Mouse (Mus musculus) forebrain, embryonic 16.5 days (tissue): ENCODE data around the gene Fam155a. TPM values are rescaled to one million over a fixed set of nuclear protein-coding genes. Genes with fewer than 3 reads are reported as not detected.
A peak's percentile ranks its signal among the peaks of the same experiment; 100 is the strongest.

ENCODE experiments used
- ATAC-seq: fragments of 200-750 bp; cut with Nextera tagmentation; 2 replicates; pipeline ENCODE4 v1.8.0; 2017; ENCODE audit warnings: mild to moderate bottlenecking, moderate library complexity
- H3K27ac ChIP-seq: fragments of 300-500 bp; sonication (generic); 2 replicates; pipeline ENCODE4 v1.5.1; 2014; ENCODE audit warnings: low read length, control low read depth
- H3K27me3 ChIP-seq: fragments of 300-500 bp; sonication (generic); replicated peaks from 2 replicates; pipeline ENCODE4 v1.6.1; 2014; ENCODE audit warnings: low read length; ENCODE audit not compliant: control insufficient read depth, insufficient read depth
- H3K36me3 ChIP-seq: fragments of 300-500 bp; sonication (generic); 2 replicates; pipeline ENCODE4 v1.6.1; 2014; ENCODE audit not compliant: control insufficient read depth, insufficient read depth
- H3K4me1 ChIP-seq: fragments of 300-500 bp; sonication (generic); replicated peaks from 2 replicates; pipeline ENCODE4 v1.6.1; 2014; ENCODE audit warnings: low read length; ENCODE audit not compliant: control insufficient read depth, insufficient read depth
- H3K4me2 ChIP-seq: fragments of 300-500 bp; sonication (generic); 2 replicates; pipeline ENCODE4 v1.6.1; 2014; ENCODE audit warnings: mild to moderate bottlenecking, low read length, control low read depth
- H3K4me3 ChIP-seq: fragments of 300-500 bp; sonication (generic); replicated peaks from 2 replicates; pipeline ENCODE4 v1.5.1; 2014; ENCODE audit warnings: mild to moderate bottlenecking, low read length, control low read depth
- H3K9ac ChIP-seq: fragments of 300-500 bp; sonication (generic); replicated peaks from 2 replicates; pipeline ENCODE4 v1.6.1; 2014; ENCODE audit warnings: low read depth, low read length, control low read depth
- H3K9me3 ChIP-seq: fragments of 300-500 bp; sonication (generic); 2 replicates; pipeline ENCODE4 v1.6.1; 2016; ENCODE audit warnings: low read length; ENCODE audit not compliant: control insufficient read depth
- WGBS: fragments of 180-500 bp; shearing (Covaris S2); extraction: QIAGEN DNeasy Blood & Tissue Kit; methylation state at CpG from one replicate; pipeline ENCODE4 v1.1.7; 2014; 5-methylcytosine and 5-hydroxymethylcytosine counted together
- polyA plus RNA-seq: library from polyadenylated mRNA; unstranded; fragments of >200 nt; fragmentation: Nextera tagmentation; extraction: Ambion mirVana; gene quantifications from 2 replicates; pipeline ENCODE4 v1.2.1, GENCODE M21; 2015

The Fam155a gene
- polyA plus RNA-seq, 1 experiment from 2014 or later: 17.6 TPM

DNA sequence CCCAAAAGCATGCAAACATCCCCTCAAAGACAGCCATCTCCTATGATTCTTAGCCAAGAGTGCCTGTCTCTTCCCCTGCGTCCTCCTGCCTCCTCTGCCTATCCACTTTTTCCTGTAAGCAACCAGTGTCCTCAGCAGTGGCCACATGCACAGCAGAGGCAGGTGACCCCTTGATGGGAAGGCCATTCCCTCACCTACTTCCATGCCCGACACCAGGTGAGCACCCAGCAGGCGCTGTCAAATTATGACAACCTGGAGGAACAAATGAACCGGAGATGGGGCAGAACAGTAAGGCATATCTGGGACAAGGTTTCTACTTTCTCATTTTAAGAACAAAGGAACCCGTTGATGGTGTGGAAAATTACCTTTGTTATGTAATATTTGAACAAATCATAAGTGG lies 515.6 kb downstream of the Fam155a start:
- Histone ChIP-seq H3K36me3 (no peaks in the 10 kb centered on the region), H3K4me1 (no peaks in the 10 kb centered on the region), H3K27me3 (no peaks in the 10 kb centered on the region), H3K9ac (no peak overlapping the region), H3K4me2 (no peak overlapping the region), H3K27ac (no peak overlapping the region), H3K9me3 (no peaks in the 10 kb centered on the region), H3K4me3 (no peak overlapping the region)
- ATAC-seq: no peak
- WGBS: 88% methylated on average over 5 of the region's 5 CpGs

DNA sequence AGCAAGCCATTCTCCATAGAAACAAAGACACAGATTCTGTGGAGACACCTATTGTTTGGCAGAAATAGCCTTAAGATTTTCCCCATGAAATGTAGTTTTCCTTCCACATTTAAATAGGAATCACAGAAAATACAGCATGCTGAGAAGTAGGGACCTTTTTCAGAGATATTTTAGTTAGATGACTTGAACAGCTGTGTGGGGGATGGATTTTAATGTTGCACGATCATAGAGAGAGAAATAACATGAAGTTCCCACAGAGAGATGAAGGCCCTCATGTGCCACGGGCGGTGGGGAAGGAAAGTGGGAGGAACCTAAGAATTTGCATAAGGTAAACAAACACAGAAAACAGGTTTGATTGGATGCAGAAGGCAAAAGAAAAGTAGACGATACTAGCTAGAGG lies 518.0 kb downstream of the Fam155a start:
- no peak for ATAC-seq
- Histone ChIP-seq H3K4me3 (no peak overlapping the region), H3K27me3 (no peaks in the 10 kb centered on the region), H3K4me1 (no peaks in the 10 kb centered on the region), H3K4me2 (no peak overlapping the region), H3K27ac (no peak overlapping the region), H3K36me3 (no peaks in the 10 kb centered on the region), H3K9me3 (no peaks in the 10 kb centered on the region), H3K9ac (no peak overlapping the region)
- 82% methylated on average over 4 of the region's 4 CpGs for WGBS

DNA sequence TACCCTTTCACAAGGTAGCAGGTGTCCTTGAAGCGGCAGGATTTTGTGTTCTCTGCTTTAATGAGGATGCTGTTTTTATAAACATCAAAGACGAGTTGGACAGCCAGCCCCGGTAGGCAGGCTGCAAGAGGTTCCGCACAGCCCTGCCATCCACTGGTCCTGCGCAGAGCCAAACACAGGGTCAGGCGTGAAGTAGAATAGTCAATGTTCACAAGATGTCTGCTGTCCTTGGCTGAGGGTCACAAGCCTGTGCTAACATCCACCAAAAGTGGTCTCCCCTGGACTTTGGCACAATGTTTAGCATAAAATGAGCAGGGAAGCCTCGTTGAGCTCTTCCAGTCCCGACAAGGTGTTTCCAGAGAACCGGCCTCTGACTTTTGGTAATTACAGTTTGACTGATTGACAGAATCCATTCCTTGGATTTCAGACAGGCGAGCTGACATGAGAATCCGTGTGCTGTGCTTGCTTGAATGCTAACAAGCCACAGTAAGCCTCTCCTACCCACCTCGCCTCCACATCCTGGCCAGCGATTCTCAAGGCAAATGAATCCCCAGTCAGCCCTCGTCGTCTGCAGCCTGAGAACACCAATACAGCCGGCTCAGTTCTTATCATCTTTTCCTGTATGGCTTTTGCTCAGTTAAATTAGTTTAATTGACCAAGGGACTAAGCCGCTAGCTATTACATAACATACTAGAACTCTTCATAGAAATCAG lies 522.7 kb downstream of the Fam155a start:
- Histone ChIP-seq H3K27me3 (no peaks in the 10 kb centered on the region), H3K9ac (no peak overlapping the region), H3K36me3 (no peaks in the 10 kb centered on the region), H3K27ac (no peak overlapping the region), H3K4me3 (no peak overlapping the region), H3K4me2 (no peak overlapping the region), H3K9me3 (no peaks in the 10 kb centered on the region), H3K4me1 (peaks cover 6% of the 10 kb centered on the region; the same call in 1 of the 2 replicates)
- ATAC-seq: no peak
- 54% methylated on average over 17 of the region's 17 CpGs for WGBS

DNA sequence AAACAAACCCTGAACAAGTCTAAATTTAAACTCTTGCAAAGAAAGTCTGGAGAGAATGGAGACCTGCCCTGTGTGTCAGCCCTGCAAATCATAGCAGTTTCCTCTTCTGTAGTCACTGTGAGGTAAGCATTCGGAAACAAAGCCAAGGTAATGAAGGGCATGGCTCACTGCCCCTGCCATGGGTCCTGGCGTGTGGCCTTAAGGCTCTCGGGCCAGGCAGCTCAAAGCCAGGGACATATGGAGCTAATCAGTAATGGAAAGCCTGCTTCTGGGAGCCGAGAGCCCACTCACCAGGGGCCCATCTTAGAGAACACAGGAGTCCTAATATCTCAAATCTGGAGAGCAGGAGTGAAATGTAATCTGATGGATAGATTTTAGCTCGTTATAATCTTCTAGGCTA lies 525.0 kb downstream of the Fam155a start:
- Histone ChIP-seq H3K4me2 (no peak overlapping the region), H3K4me1 (peaks cover 8% of the 10 kb centered on the region; the same call in 1 of the 2 replicates), H3K9ac (no peak overlapping the region), H3K27ac (no peak overlapping the region), H3K4me3 (no peak overlapping the region), H3K9me3 (no peaks in the 10 kb centered on the region), H3K27me3 (no peaks in the 10 kb centered on the region), H3K36me3 (no peaks in the 10 kb centered on the region)
- 35% methylated on average over 5 of the region's 5 CpGs for WGBS
- ATAC-seq: no peak

DNA sequence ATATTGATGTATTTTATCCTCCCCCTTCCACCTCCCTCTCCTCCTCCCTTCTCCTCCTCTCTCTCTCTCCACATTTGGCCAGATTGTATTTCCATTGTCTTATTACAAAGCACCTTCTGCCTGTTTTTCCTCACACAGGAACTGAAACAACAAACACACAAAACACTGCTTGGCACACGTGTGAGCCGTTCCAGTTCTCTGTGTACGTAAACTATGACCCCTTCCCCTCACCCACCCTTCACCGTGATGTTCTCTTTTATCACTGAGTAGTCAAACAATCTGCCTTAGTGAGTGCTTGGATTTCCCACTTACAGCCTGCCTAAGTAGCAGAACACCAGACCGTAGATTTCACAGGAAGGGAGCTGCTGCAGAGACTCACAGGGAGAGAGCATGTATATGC lies 530.0 kb downstream of the Fam155a start:
- Histone ChIP-seq H3K4me3 (no peak overlapping the region), H3K9ac (no peak overlapping the region), H3K9me3 (no peaks in the 10 kb centered on the region), H3K36me3 (no peaks in the 10 kb centered on the region), H3K4me2 (no peak overlapping the region), H3K27ac (no peak overlapping the region), H3K27me3 (no peaks in the 10 kb centered on the region), H3K4me1 (peaks cover 21% of the 10 kb centered on the region)
- WGBS: 7% methylated on average over 5 of the region's 5 CpGs
- ATAC-seq: peak; percentile 73

DNA sequence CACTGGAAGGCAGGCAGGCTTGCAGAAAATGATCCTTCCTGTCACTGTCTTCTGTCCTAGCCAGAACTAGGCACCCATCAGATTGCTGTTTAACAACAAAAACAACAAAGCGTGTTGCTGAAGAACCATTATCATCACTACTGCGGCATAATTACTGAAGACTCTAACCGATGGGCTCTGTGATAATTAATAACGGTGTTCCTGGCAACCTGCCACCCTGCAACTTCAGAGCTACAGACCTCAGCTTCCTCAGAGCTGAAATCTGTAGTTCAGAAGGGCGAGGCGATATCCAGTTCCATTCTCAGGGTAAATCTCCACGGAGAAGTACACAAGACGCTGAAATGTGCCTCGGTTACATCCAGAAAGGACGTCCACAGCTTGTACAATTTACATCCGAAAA lies 531.2 kb downstream of the Fam155a start:
- Histone ChIP-seq H3K9ac (no peak overlapping the region), H3K27me3 (no peaks in the 10 kb centered on the region), H3K36me3 (no peaks in the 10 kb centered on the region), H3K9me3 (no peaks in the 10 kb centered on the region), H3K4me2 (no peak overlapping the region), H3K4me1 (peaks cover 21% of the 10 kb centered on the region), H3K4me3 (no peak overlapping the region), H3K27ac (0 out of 2 replicates have a peak overlapping the region, but pooled peaks have one; percentile 2)
- 26% methylated on average over 11 of the region's 11 CpGs for WGBS
- peak; percentile 9; the same call in 1 of the 2 replicates for ATAC-seq

DNA sequence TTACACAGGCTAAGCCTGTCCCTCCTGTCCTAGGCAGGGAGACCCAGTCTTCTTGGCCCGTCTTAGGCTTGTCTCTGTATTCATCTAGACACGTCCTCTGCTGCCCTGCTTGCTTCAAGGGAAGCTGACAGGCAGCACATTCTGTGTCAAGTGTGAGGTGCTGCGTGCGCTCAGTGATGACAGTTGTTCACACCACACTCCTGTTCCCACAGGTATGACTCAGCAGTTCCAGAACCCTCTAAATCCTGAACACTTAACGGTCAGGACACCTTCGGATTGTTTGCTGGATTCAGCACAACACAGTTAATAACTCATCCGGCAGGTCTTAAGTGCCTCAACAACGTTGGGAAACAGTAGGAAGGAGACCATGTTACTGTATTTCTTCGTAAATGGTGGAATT lies 532.0 kb downstream of the Fam155a start:
- H3K4me1 ChIP-seq: peaks cover 20% of the 10 kb centered on the region
- H3K4me2 ChIP-seq: no peak overlapping the region
- no peak overlapping the region for H3K27ac ChIP-seq
- H3K9me3 ChIP-seq: no peaks in the 10 kb centered on the region
- 72% methylated on average over 9 of the region's 9 CpGs for whole genome bisulfite sequencing
- H3K36me3 ChIP-seq: no peaks in the 10 kb centered on the region
- H3K27me3 ChIP-seq: no peaks in the 10 kb centered on the region
- H3K9ac ChIP-seq: no peak overlapping the region
- no peak for ATAC-seq
- H3K4me3 ChIP-seq: no peak overlapping the region

DNA sequence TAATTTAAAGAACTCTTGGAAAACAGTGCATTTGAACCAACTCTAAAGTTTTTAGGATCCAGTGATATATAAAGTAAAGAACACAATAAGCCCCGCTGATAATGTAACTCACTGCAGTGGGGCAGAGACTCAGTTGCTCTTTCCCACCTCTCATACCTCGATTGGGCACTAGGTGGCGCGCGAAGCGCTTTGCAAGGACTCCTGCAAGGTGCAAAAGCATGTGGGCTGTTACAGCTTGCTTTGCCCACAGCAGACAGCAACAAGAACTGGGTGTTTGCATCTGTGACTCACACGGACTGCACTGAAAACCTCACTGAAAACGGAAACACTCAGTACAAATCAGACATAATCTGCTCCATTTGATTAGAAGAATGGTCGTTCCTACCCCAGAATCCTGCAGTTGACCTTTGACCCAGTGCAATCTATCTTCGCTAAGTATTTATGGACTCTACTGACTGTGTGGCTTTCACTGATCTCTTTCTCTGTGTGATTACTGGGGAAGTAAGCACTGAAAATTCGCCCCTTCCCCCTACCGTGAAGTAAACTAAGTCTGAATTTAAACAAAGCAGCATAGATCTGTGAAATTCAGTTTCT lies 537.5 kb downstream of the Fam155a start:
- Histone ChIP-seq H3K27me3 (no peaks in the 10 kb centered on the region), H3K9ac (no peak overlapping the region), H3K9me3 (no peaks in the 10 kb centered on the region), H3K4me3 (no peak overlapping the region), H3K4me2 (no peak overlapping the region), H3K27ac (no peak overlapping the region), H3K4me1 (peaks cover 11% of the 10 kb centered on the region), H3K36me3 (no peaks in the 10 kb centered on the region)
- peak; percentile 91 for ATAC-seq
- WGBS: 7% methylated on average over 12 of the region's 12 CpGs

DNA sequence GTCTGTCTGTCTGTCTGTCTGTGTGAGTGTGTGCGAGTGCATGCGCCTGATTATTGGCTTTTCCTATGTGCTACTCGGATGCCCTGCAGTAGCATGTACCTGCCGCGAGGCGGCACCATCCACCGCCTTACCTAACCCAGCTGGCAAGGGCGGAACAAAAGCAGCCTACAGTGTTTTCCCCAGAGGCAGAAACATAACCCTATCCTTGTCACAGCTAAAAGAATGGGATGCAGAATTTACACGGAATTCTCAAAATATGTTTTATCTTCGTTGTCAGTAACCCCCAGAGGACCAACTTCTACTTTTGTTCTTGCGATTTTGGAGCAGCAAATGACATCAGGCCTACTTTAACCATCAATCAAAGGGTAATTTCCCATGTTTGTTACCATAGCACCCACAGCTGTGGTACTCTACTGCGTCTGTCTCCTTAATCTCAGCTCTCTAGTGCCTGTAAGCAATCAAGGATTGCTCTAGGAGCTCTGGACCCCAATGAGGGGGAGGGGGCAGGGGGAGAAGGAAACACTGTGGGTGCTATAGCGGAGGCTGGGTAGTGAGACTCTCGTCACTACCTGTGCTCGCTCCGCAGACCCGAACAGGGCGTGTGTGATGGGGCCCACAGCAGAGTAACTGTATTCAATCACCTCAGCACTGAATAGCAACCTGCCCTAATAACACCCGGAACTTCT lies 543.0 kb downstream of the Fam155a start:
- H3K9me3 ChIP-seq: no peaks in the 10 kb centered on the region
- peak overlapping the region; percentile 79 for H3K27ac ChIP-seq
- WGBS: 28% methylated on average over 19 of the region's 19 CpGs
- no peak overlapping the region; the same call in 1 of the 2 replicates for H3K4me2 ChIP-seq
- peak; percentile 91 for ATAC-seq
- H3K4me3 ChIP-seq: no peak overlapping the region
- no peaks in the 10 kb centered on the region for H3K36me3 ChIP-seq
- peak overlapping the region; percentile 46 for H3K9ac ChIP-seq
- peaks cover 13% of the 10 kb centered on the region for H3K4me1 ChIP-seq
- no peaks in the 10 kb centered on the region for H3K27me3 ChIP-seq
